Mouse (Mus musculus): ENCODE data around the gene Sh2d6. TPM values are rescaled to one million over a fixed set of nuclear protein-coding genes. Genes with fewer than 3 reads are reported as not detected.

The Sh2d6 gene
- polyA plus RNA-seq, 1 experiment from 2014 or later, result 0.31 TPM

DNA sequence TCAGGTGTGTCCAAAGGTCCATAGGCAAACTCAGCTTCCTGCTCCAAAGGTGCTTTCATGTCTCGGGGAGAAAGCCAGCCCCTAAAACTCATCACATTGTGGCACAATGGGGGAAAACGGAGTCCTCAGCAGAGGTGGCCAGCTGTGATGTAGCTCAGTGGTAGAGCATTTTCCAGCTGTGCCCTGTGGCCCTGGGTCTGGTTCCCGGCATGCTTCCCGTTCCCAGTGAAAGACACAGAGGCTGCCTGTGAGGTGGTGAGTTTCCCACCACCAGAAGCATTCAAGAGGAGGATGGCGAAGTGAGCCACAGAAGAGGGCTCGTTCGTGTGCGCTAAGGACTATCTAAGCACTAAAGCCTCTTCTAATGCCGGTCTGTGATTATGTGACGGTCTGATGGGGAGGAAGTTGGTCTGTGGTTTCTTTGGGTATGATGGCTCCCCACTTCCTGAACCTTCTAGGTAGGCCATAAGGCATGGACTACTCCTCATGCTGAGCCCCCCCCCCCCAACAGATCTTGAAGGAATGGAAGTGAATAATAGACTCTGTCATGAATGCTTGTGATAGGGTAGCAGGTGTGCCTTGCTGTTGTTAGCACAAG, 29.1 kb upstream of the Sh2d6 start:
- Histone ChIP-seq H3K27ac (no peak overlapping the region), H3K27me3 (no peaks in the 10 kb centered on the region), H3K4me2 (no peak overlapping the region), H3K9ac (no peak overlapping the region), H3K9me3 (no peaks in the 10 kb centered on the region), H3K4me3 (no peak overlapping the region), H3K4me1 (peaks cover 46% of the 10 kb centered on the region), H3K36me3 (no peaks in the 10 kb centered on the region)
- 90% methylated on average over 10 of the region's 10 CpGs for WGBS
- ATAC-seq (ENCODE audit: insufficient number of reproducible peaks, insufficient read depth, low FRiP score, low TSS enrichment, low read depth), result no peak

GRCm38 (mm10) chr6:72550025-72550424, 28.5 kb upstream of the Sh2d6 start:
- peak overlapping the region; percentile 32 for H3K4me2 ChIP-seq
- no peaks in the 10 kb centered on the region for H3K36me3 ChIP-seq
- WGBS, result 54% methylated on average over 6 of the region's 6 CpGs
- H3K27ac ChIP-seq, result no peak overlapping the region
- no peaks in the 10 kb centered on the region for H3K27me3 ChIP-seq
- H3K9me3 ChIP-seq, result no peaks in the 10 kb centered on the region
- H3K4me3 ChIP-seq, result no peak overlapping the region
- 0 out of 2 replicates have a peak overlapping the region, but pooled peaks have one; percentile 12 for H3K9ac ChIP-seq
- no peak for ATAC-seq (ENCODE audit: insufficient number of reproducible peaks, insufficient read depth, low FRiP score, low TSS enrichment, low read depth)
- peaks cover 49% of the 10 kb centered on the region for H3K4me1 ChIP-seq

DNA sequence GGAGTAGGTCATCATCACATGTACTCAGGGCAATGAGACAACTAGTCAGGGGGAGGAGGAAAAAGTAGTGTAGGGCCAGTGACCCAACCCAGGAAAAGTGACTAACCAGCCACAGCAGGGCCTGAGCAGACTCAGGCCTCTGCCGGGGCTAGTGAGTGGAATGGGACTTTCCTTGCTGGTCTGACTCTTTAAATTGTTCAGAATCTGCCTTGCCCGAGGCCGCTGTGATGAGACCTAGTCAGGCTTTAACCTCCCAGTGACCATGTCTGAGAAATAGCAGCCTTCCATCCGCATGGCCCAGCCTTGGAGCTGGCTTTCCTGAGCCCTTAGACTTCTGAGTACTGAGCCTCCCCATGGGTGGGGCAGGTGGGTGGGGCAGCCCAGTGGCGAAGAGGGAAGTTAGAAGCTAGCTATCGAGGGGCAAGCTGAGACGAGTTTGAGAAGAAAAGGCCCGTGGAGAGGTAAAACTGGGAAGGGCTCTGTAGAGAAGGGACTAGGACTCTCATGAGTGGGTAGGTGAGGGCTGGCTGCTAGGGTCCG, 27.6 kb upstream of the Sh2d6 start:
- WGBS, result 48% methylated on average over 9 of the region's 9 CpGs
- Histone ChIP-seq H3K36me3 (no peaks in the 10 kb centered on the region), H3K4me3 (no peak overlapping the region), H3K27me3 (no peaks in the 10 kb centered on the region), H3K4me2 (peak overlapping the region; percentile 32), H3K9me3 (no peaks in the 10 kb centered on the region), H3K9ac (peak overlapping the region; percentile 12; the same call in 1 of the 2 replicates), H3K27ac (peak overlapping the region; percentile 63), H3K4me1 (peaks cover 57% of the 10 kb centered on the region)
- ATAC-seq (ENCODE audit: insufficient number of reproducible peaks, insufficient read depth, low FRiP score, low TSS enrichment, low read depth), result 0 out of 2 replicates have a peak, but pooled peaks have one; percentile 15

GRCm38 (mm10) chr6:72547862-72548261, 26.4 kb upstream of the Sh2d6 start:
- Histone ChIP-seq H3K4me3 (no peak overlapping the region), H3K27ac (no peak overlapping the region), H3K4me1 (peaks cover 55% of the 10 kb centered on the region), H3K27me3 (no peaks in the 10 kb centered on the region), H3K36me3 (no peaks in the 10 kb centered on the region), H3K9ac (no peak overlapping the region), H3K9me3 (no peaks in the 10 kb centered on the region), H3K4me2 (no peak overlapping the region)
- no peak for ATAC-seq (ENCODE audit: insufficient number of reproducible peaks, insufficient read depth, low FRiP score, low TSS enrichment, low read depth)
- WGBS, result 82% methylated on average over 3 of the region's 3 CpGs

- no peak overlapping the region for H3K27ac ChIP-seq
- H3K36me3 ChIP-seq, result no peaks in the 10 kb centered on the region
- no peak overlapping the region for H3K4me2 ChIP-seq
- H3K27me3 ChIP-seq, result no peaks in the 10 kb centered on the region
- ATAC-seq (ENCODE audit: insufficient number of reproducible peaks, insufficient read depth, low FRiP score, low TSS enrichment, low read depth), result no peak
- WGBS, result 94% methylated on average over 2 of the region's 2 CpGs
- H3K4me3 ChIP-seq, result no peak overlapping the region
- H3K4me1 ChIP-seq, result peaks cover 47% of the 10 kb centered on the region
- no peaks in the 10 kb centered on the region for H3K9me3 ChIP-seq
- no peak overlapping the region for H3K9ac ChIP-seq
Observed at GRCm38 (mm10) chr6:72547121-72547520, 25.6 kb upstream of the Sh2d6 start.

DNA sequence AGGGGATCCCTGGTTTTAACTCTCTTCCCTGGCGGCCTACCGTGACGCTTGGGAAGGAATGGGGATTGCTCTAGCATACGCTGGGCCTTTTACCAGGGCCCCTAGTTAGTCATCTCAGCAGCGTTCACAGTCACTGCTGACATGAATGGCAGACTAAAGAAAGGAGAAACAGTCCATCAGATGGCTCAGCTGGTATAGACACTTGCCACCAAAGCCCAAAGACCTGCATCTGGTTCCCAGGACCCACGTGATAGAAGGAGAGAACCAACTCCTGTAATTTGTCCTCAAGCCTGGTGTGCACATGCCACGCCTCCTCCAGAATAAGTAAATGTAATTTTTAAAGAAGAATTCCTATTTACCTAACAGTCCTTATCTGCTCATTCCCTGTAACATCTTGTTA, 23.9 kb upstream of the Sh2d6 start:
- Histone ChIP-seq H3K9ac (no peak overlapping the region), H3K4me2 (peak overlapping the region; percentile 61; the same call in 1 of the 2 replicates), H3K9me3 (0 out of 2 replicates have a peak, but pooled peaks cover 4% of the 10 kb centered on the region), H3K27ac (no peak overlapping the region), H3K27me3 (no peaks in the 10 kb centered on the region), H3K4me3 (no peak overlapping the region), H3K4me1 (peaks cover 34% of the 10 kb centered on the region), H3K36me3 (no peaks in the 10 kb centered on the region)
- no peak for ATAC-seq (ENCODE audit: insufficient number of reproducible peaks, insufficient read depth, low FRiP score, low TSS enrichment, low read depth)
- WGBS, result 50% methylated on average over 7 of the region's 7 CpGs

- Histone ChIP-seq H3K9me3 (0 out of 2 replicates have a peak, but pooled peaks cover 4% of the 10 kb centered on the region), H3K4me2 (peak within 1 kb of the TSS; percentile 61), H3K4me1 (peaks cover 26% of the 10 kb centered on the region), H3K36me3 (no peaks in the 10 kb centered on the region), H3K27ac (peak within 1 kb of the TSS; percentile 82), H3K4me3 (peak within 1 kb of the TSS; percentile 40), H3K9ac (peak within 1 kb of the TSS; percentile 69), H3K27me3 (no peaks in the 10 kb centered on the region)
- ATAC-seq (ENCODE audit: insufficient number of reproducible peaks, insufficient read depth, low FRiP score, low TSS enrichment, low read depth), result no peak
- 10% methylated on average over 23 of the region's 23 CpGs for WGBS
Observed at GRCm38 (mm10) chr6:72544283-72544987, 22.9 kb upstream of the Sh2d6 start, which contains the start of gene Capg. Gene Capg (plus strand): TSS chr6:72544391.

DNA sequence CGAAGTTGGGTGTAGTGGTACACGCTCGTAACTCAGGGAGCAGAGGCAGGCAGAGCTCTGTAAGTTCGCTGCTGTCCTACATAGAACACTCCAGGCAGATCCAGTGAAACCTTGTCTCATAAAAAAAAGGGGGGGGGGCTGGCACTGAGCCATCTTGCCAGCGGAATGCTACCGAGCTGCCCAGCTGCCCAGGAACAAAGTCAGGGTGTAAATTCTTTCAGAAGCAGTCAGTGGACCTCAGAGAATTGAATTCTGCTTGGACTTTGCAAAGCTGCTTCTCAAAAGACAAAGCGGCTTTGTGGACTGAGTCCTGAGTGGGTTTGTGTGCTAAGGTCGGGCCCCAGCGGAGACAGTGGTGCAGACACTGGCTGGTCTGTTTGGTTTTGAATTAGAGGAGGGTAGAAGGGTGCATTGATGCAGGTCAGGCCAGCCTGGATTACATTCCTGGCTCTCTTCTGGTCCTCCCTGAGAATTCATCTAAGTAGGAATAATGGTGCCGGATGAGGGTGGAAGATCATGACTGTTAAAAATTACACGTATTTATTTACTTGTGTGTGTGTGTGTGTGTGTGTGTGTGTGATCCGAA, 21.9 kb upstream of the Sh2d6 start:
- no peaks in the 10 kb centered on the region for H3K27me3 ChIP-seq
- 0 out of 2 replicates have a peak, but pooled peaks cover 4% of the 10 kb centered on the region for H3K9me3 ChIP-seq
- no peak for ATAC-seq (ENCODE audit: insufficient number of reproducible peaks, insufficient read depth, low FRiP score, low TSS enrichment, low read depth)
- H3K4me3 ChIP-seq, result no peak overlapping the region
- no peak overlapping the region for H3K4me2 ChIP-seq
- no peak overlapping the region for H3K27ac ChIP-seq
- H3K4me1 ChIP-seq, result peaks cover 20% of the 10 kb centered on the region
- WGBS, result 72% methylated on average over 12 of the region's 12 CpGs
- no peak overlapping the region for H3K9ac ChIP-seq
- H3K36me3 ChIP-seq, result no peaks in the 10 kb centered on the region

DNA sequence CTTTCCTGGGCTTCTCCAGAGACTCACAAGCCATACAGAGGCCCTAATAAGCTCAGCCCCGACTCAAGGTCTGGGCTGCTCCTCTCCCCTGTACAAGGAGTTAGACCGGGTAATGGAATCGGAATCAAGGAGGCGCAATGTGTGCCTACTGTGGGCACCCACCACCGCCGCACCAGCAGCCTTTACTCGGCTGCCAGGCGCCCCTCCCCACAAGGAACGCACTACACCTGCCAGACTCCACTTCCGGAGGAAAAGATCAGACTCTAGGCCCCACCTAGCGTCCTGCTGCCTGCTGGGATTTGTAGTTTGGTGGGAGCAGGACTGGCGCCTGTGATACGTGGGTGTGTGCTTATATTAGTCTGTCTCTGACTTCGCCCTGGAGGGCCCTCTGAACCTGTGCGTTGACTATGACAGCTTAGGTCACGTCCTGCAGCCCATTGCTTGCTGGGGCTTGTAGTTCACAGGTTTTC, 17.1 kb upstream of the Sh2d6 start:
- Histone ChIP-seq H3K36me3 (no peaks in the 10 kb centered on the region), H3K27ac (no peak overlapping the region), H3K9ac (peak overlapping the region; percentile 61), H3K4me2 (peak overlapping the region; percentile 77), H3K4me3 (peak overlapping the region; percentile 52), H3K9me3 (0 out of 2 replicates have a peak, but pooled peaks cover 4% of the 10 kb centered on the region), H3K27me3 (no peaks in the 10 kb centered on the region), H3K4me1 (peaks cover 26% of the 10 kb centered on the region)
- ATAC-seq (ENCODE audit: insufficient number of reproducible peaks, insufficient read depth, low FRiP score, low TSS enrichment, low read depth), result peak; percentile 86
- 3% methylated on average over 16 of the region's 16 CpGs for WGBS

DNA sequence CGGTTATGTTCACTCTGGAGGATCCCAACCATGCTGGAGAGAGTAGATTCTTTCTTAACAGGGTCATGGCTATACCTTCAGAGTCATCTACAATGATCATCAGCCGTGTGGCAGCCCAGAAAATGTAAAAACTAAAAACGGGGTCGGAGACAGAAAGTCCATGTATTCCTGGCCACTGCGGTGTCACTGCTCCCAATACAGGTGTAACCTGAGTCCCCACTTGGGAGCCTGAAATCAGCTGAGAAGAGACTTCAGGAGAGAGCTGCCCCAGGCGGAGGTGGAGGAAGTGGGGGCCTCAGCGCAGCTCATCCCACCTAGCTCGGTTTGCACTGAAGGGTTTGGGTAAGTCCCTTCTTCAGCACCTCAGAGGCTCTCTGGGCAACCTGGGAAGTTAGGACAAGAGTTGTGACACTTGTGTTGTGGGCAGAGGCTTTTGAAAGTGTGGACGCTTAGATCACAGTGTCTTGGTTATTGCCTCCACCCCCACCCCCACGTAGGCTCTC, 16.5 kb upstream of the Sh2d6 start:
- Histone ChIP-seq H3K4me1 (peaks cover 23% of the 10 kb centered on the region), H3K4me3 (peak overlapping the region; percentile 52), H3K9ac (peak overlapping the region; percentile 61), H3K4me2 (peak overlapping the region; percentile 77), H3K36me3 (no peaks in the 10 kb centered on the region), H3K27me3 (no peaks in the 10 kb centered on the region), H3K27ac (no peak overlapping the region), H3K9me3 (0 out of 2 replicates have a peak, but pooled peaks cover 4% of the 10 kb centered on the region)
- 39% methylated on average over 10 of the region's 10 CpGs for WGBS
- no peak for ATAC-seq (ENCODE audit: insufficient number of reproducible peaks, insufficient read depth, low FRiP score, low TSS enrichment, low read depth)

DNA sequence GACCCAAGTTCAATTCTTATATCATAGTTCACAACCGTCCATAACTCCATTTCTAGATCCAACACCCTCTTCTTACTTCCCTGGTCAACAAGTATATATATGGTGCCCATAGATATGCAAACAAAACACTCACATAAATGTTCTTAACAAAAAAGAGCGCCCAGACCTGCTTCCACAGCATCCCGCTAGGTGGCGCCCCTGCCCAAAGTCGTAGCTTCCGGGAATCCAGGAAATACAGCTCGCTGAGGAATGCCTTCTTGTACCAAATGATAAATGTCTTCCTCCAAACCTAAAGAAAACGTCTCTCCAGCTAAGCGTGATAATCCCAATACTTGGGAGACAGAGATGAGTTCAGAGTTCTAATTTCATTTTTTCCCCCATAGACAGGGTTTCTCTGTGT, 13.7 kb upstream of the Sh2d6 start:
- H3K27me3 ChIP-seq, result no peaks in the 10 kb centered on the region
- H3K4me3 ChIP-seq, result no peak overlapping the region
- 0 out of 2 replicates have a peak overlapping the region, but pooled peaks have one; percentile 48 for H3K27ac ChIP-seq
- H3K9me3 ChIP-seq, result no peaks in the 10 kb centered on the region
- peaks cover 32% of the 10 kb centered on the region for H3K4me1 ChIP-seq
- H3K4me2 ChIP-seq, result peak overlapping the region; percentile 51
- H3K9ac ChIP-seq, result no peak overlapping the region
- 2% methylated on average over 9 of the region's 9 CpGs for WGBS
- no peaks in the 10 kb centered on the region for H3K36me3 ChIP-seq
- no peak for ATAC-seq (ENCODE audit: insufficient number of reproducible peaks, insufficient read depth, low FRiP score, low TSS enrichment, low read depth)
